Mouse (Mus musculus): ENCODE data around the gene Rpl41.

DNA sequence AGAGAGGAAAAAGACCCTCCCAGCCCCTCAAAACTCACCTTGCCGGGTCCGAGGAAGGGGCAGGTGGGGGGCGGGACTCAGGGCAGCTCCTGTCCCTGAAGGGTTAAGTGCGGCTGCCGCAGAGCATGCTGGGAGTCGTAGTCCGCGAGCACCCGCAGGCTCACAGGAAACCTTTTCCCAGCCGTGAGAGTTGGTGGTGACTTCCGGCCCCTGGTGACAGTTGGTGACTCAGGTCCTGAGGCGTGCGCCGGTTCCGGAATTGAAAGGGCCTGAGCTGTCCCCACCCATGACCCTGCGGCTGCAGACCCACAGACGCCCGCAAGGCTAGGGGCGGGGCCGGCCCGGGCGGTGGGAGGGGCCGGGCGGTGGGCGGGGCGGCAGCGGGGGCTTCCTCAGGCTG is 50.5 kb downstream of the Rpl41 start, which contains the start of gene Myl6b:
- no peak for TF ChIP-seq CTCF (IDR thresholded peaks at IDR 0.05; ENCODE audit: low read depth)
- peak; percentile 86 for TF ChIP-seq EP300 (IDR thresholded peaks at IDR 0.05; ENCODE audit: low read depth)
